Mouse (Mus musculus): Measurements from ENCODE around the gene Tssk4.

GRCm38 (mm10) chr14:55672741-55673060, 22.7 kb downstream of the Tssk4 start:
- TF ChIP-seq CTCF (IDR thresholded peaks at IDR 0.05; ENCODE audit: extremely low read depth, insufficient read depth, low read length): no peak
- TF ChIP-seq POLR2A (IDR thresholded peaks at IDR 0.05; ENCODE audit: extremely low read depth, insufficient read depth, low read length): no peak

All from cortical plate, adult 2 months (tissue).